Mouse (Mus musculus): Measurements from ENCODE around the gene Pkd1. TPM values are rescaled to one million over a fixed set of nuclear protein-coding genes. Genes with fewer than 3 reads are reported as not detected.

Gene Pkd1
- polyA plus RNA-seq, 1 experiment from 2014 or later = 20.6 TPM

GRCm38 (mm10) chr17:24586532-24586931, 36.9 kb downstream of the Pkd1 start:
- Histone ChIP-seq H3K4me2 (ENCODE audit: low read depth) (no peak overlapping the region), H3K27me3 (ENCODE audit: control insufficient read depth, insufficient read depth, low read length) (no peaks in the 10 kb centered on the region), H3K9me3 (ENCODE audit: control insufficient read depth, low read length) (no peaks in the 10 kb centered on the region), H3K27ac (ENCODE audit: low read depth, low read length) (no peak overlapping the region), H3K36me3 (ENCODE audit: control insufficient read depth, insufficient read depth, low read length) (peaks cover 18% of the 10 kb centered on the region), H3K4me1 (ENCODE audit: control insufficient read depth, insufficient read depth, low read length) (no peaks in the 10 kb centered on the region), H3K4me3 (ENCODE audit: low read depth, low read length) (no peak overlapping the region), H3K9ac (ENCODE audit: low read length) (no peak overlapping the region)
- ATAC-seq (ENCODE audit: insufficient read depth, low FRiP score, low TSS enrichment) = no peak
- WGBS = 97% methylated on average over 4 of the region's 4 CpGs
- no peak for DNase-seq (ENCODE audit: low spot score)

GRCm38 (mm10) chr17:24590943-24591342, 41.3 kb downstream of the Pkd1 start:
- WGBS = 88% methylated on average over 3 of the region's 3 CpGs
- no peak overlapping the region for H3K9ac ChIP-seq (ENCODE audit: low read length)
- H3K9me3 ChIP-seq (ENCODE audit: control insufficient read depth, low read length) = no peaks in the 10 kb centered on the region
- no peaks in the 10 kb centered on the region for H3K27me3 ChIP-seq (ENCODE audit: control insufficient read depth, insufficient read depth, low read length)
- no peak overlapping the region for H3K4me2 ChIP-seq (ENCODE audit: low read depth)
- DNase-seq (ENCODE audit: low spot score) = no peak
- H3K36me3 ChIP-seq (ENCODE audit: control insufficient read depth, insufficient read depth, low read length) = peaks cover 37% of the 10 kb centered on the region
- ATAC-seq (ENCODE audit: insufficient read depth, low FRiP score, low TSS enrichment) = no peak
- H3K4me3 ChIP-seq (ENCODE audit: low read depth, low read length) = no peak overlapping the region
- no peak overlapping the region for H3K27ac ChIP-seq (ENCODE audit: low read depth, low read length)
- no peaks in the 10 kb centered on the region for H3K4me1 ChIP-seq (ENCODE audit: control insufficient read depth, insufficient read depth, low read length)

- no peaks in the 10 kb centered on the region for H3K27me3 ChIP-seq (ENCODE audit: control insufficient read depth, insufficient read depth, low read length)
- DNase-seq (ENCODE audit: low spot score) (no peak), ATAC-seq (ENCODE audit: insufficient read depth, low FRiP score, low TSS enrichment) (no peak)
- no peak overlapping the region for H3K9ac ChIP-seq (ENCODE audit: low read length)
- no peak overlapping the region for H3K27ac ChIP-seq (ENCODE audit: low read depth, low read length)
- 93% methylated on average over 5 of the region's 5 CpGs for WGBS
- no peaks in the 10 kb centered on the region for H3K4me1 ChIP-seq (ENCODE audit: control insufficient read depth, insufficient read depth, low read length)
- H3K4me2 ChIP-seq (ENCODE audit: low read depth) = no peak overlapping the region
- no peak overlapping the region for H3K4me3 ChIP-seq (ENCODE audit: low read depth, low read length)
- H3K9me3 ChIP-seq (ENCODE audit: control insufficient read depth, low read length) = no peaks in the 10 kb centered on the region
- peaks cover 38% of the 10 kb centered on the region for H3K36me3 ChIP-seq (ENCODE audit: control insufficient read depth, insufficient read depth, low read length)
These were observed 42.1 kb downstream of the Pkd1 start for GRCm38 (mm10) chr17:24591695-24592094.

- 88% methylated on average over 5 of the region's 5 CpGs for WGBS
- ATAC-seq (ENCODE audit: insufficient read depth, low FRiP score, low TSS enrichment) (no peak), DNase-seq (ENCODE audit: low spot score) (no peak)
- H3K4me3 ChIP-seq (ENCODE audit: low read depth, low read length) = no peak overlapping the region
- H3K4me2 ChIP-seq (ENCODE audit: low read depth) = no peak overlapping the region
- no peak overlapping the region for H3K9ac ChIP-seq (ENCODE audit: low read length)
- H3K27ac ChIP-seq (ENCODE audit: low read depth, low read length) = no peak overlapping the region
- H3K36me3 ChIP-seq (ENCODE audit: control insufficient read depth, insufficient read depth, low read length) = peaks cover 42% of the 10 kb centered on the region
- no peaks in the 10 kb centered on the region for H3K4me1 ChIP-seq (ENCODE audit: control insufficient read depth, insufficient read depth, low read length)
- H3K27me3 ChIP-seq (ENCODE audit: control insufficient read depth, insufficient read depth, low read length) = no peaks in the 10 kb centered on the region
- H3K9me3 ChIP-seq (ENCODE audit: control insufficient read depth, low read length) = no peaks in the 10 kb centered on the region
These were observed 43.6 kb downstream of the Pkd1 start for GRCm38 (mm10) chr17:24593248-24593647.

GRCm38 (mm10) chr17:24593992-24594890, 44.6 kb downstream of the Pkd1 start:
- H3K9me3 ChIP-seq (ENCODE audit: control insufficient read depth, low read length) = no peaks in the 10 kb centered on the region
- no peak overlapping the region for H3K4me3 ChIP-seq (ENCODE audit: low read depth, low read length)
- H3K4me1 ChIP-seq (ENCODE audit: control insufficient read depth, insufficient read depth, low read length) = no peaks in the 10 kb centered on the region
- H3K9ac ChIP-seq (ENCODE audit: low read length) = no peak overlapping the region
- H3K36me3 ChIP-seq (ENCODE audit: control insufficient read depth, insufficient read depth, low read length) = peaks cover 46% of the 10 kb centered on the region
- DNase-seq (ENCODE audit: low spot score) (no peak), ATAC-seq (ENCODE audit: insufficient read depth, low FRiP score, low TSS enrichment) (no peak)
- WGBS = 94% methylated on average over 26 of the region's 26 CpGs
- H3K27ac ChIP-seq (ENCODE audit: low read depth, low read length) = no peak overlapping the region
- H3K4me2 ChIP-seq (ENCODE audit: low read depth) = no peak overlapping the region
- H3K27me3 ChIP-seq (ENCODE audit: control insufficient read depth, insufficient read depth, low read length) = no peaks in the 10 kb centered on the region

- no peak for DNase-seq (ENCODE audit: low spot score)
- H3K4me3 ChIP-seq (ENCODE audit: low read depth, low read length) = no peak overlapping the region
- H3K4me2 ChIP-seq (ENCODE audit: low read depth) = no peak overlapping the region
- no peaks in the 10 kb centered on the region for H3K9me3 ChIP-seq (ENCODE audit: control insufficient read depth, low read length)
- H3K27me3 ChIP-seq (ENCODE audit: control insufficient read depth, insufficient read depth, low read length) = no peaks in the 10 kb centered on the region
- WGBS = 82% methylated on average over 17 of the region's 17 CpGs
- no peak overlapping the region for H3K27ac ChIP-seq (ENCODE audit: low read depth, low read length)
- no peaks in the 10 kb centered on the region for H3K4me1 ChIP-seq (ENCODE audit: control insufficient read depth, insufficient read depth, low read length)
- ATAC-seq (ENCODE audit: insufficient read depth, low FRiP score, low TSS enrichment) = 0 out of 2 replicates have a peak, but pooled peaks have one; percentile 20
- no peak overlapping the region for H3K9ac ChIP-seq (ENCODE audit: low read length)
- peaks cover 52% of the 10 kb centered on the region for H3K36me3 ChIP-seq (ENCODE audit: control insufficient read depth, insufficient read depth, low read length)
These were observed 45.8 kb downstream of the Pkd1 start for GRCm38 (mm10) chr17:24595126-24596072.

- Histone ChIP-seq H3K36me3 (ENCODE audit: control insufficient read depth, insufficient read depth, low read length) (peaks cover 52% of the 10 kb centered on the region), H3K9ac (ENCODE audit: low read length) (no peak overlapping the region), H3K4me3 (ENCODE audit: low read depth, low read length) (no peak overlapping the region), H3K4me1 (ENCODE audit: control insufficient read depth, insufficient read depth, low read length) (no peaks in the 10 kb centered on the region), H3K4me2 (ENCODE audit: low read depth) (no peak overlapping the region), H3K27ac (ENCODE audit: low read depth, low read length) (no peak overlapping the region), H3K9me3 (ENCODE audit: control insufficient read depth, low read length) (no peaks in the 10 kb centered on the region), H3K27me3 (ENCODE audit: control insufficient read depth, insufficient read depth, low read length) (no peaks in the 10 kb centered on the region)
- 84% methylated on average over 5 of the region's 5 CpGs for WGBS
- ATAC-seq (ENCODE audit: insufficient read depth, low FRiP score, low TSS enrichment) (no peak), DNase-seq (ENCODE audit: low spot score) (no peak)
These were observed 46.4 kb downstream of the Pkd1 start for GRCm38 (mm10) chr17:24596073-24596466.

GRCm38 (mm10) chr17:24596471-24597183, 47.0 kb downstream of the Pkd1 start:
- Histone ChIP-seq H3K27me3 (ENCODE audit: control insufficient read depth, insufficient read depth, low read length) (no peaks in the 10 kb centered on the region), H3K27ac (ENCODE audit: low read depth, low read length) (no peak overlapping the region), H3K9me3 (ENCODE audit: control insufficient read depth, low read length) (no peaks in the 10 kb centered on the region), H3K36me3 (ENCODE audit: control insufficient read depth, insufficient read depth, low read length) (peaks cover 57% of the 10 kb centered on the region), H3K4me1 (ENCODE audit: control insufficient read depth, insufficient read depth, low read length) (no peaks in the 10 kb centered on the region), H3K4me2 (ENCODE audit: low read depth) (no peak overlapping the region), H3K4me3 (ENCODE audit: low read depth, low read length) (no peak overlapping the region), H3K9ac (ENCODE audit: low read length) (no peak overlapping the region)
- WGBS = 88% methylated on average over 19 of the region's 19 CpGs
- ATAC-seq (ENCODE audit: insufficient read depth, low FRiP score, low TSS enrichment) (no peak), DNase-seq (ENCODE audit: low spot score) (no peak)

Data from neural tube, embryonic 11.5 days (tissue).